Comparison of ENCODE assay signal across 7 mouse cellular contexts in the genomic region with DNA sequence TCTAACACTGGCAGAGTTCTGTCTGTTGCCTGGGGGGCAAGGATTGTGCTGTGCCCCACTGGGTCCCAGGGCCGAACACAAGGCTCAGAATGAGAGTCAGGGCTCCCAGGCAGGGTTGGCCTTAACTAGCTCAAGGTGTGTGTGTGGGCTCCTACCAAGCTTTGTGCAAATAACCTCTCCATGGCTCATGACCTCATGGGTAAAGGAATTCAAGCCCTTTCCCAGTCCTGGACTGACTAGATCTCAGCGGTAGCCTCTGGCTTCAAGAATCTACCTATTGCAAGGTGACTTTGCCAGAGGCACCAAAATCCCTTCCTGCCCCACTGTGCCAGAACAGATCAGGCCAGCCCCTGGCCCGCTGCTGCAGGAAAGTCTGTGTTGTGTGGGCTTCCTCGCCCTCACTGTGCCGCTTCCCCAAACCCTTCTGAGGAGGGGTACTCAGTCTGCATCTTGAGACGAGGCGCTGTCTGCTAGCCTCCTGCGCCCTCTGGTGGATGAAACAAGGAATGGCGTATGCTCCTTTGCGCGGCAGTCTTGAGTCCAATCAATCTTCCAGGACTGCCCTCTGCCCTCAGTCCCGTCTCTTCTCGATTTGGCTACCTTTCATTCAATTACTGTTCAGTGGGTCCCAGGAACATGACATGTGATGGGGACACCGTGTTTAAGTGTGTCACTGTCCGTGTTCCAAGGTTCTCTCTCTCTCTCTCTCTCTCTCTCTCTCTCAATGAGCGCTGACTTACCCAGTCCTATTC. TPM values are rescaled to one million over a fixed set of nuclear protein-coding genes. Genes with fewer than 3 reads are reported as not detected.
DNase-seq lines count a peak whose midpoint lies in the region; ATAC-seq lines count a peak whose summit lies in the region.

No protein-coding gene starts in this region.

- H3K36me3 ChIP-seq in forebrain, embryonic 14.5 days (ENCODE audit: control insufficient read depth, insufficient read depth, low read length): no peaks in the 10 kb centered on the region
- no peaks in the 10 kb centered on the region for H3K36me3 ChIP-seq in hindbrain, embryonic 15.5 days

- 14% methylated on average over 16 of the region's 16 CpGs for WGBS in forebrain, embryonic 14.5 days
- 15% methylated on average over 16 of the region's 16 CpGs for WGBS in hindbrain, embryonic 15.5 days

- H3K27me3 ChIP-seq in forebrain, embryonic 14.5 days (replicated peaks; ENCODE audit: control insufficient read depth, insufficient read depth, low read length): no peaks in the 10 kb centered on the region
- H3K27me3 ChIP-seq in hindbrain, embryonic 15.5 days: no peaks in the 10 kb centered on the region

- DNase-seq in NIH3T3 (ENCODE audit: low read depth): peak; percentile 85
- DNase-seq in cerebellum, adult 11 months: peak; percentile 27
- peak; percentile 87 for DNase-seq in forebrain, embryonic 14.5 days (ENCODE audit: low spot score)
- DNase-seq in layer of hippocampus, postnatal 36 days: peak; percentile 40 to 59
- peak; percentile 89 for DNase-seq in mesoderm, embryonic 11.5 days (ENCODE audit: low read depth, low spot score)
- DNase-seq in skeletal muscle tissue, adult 2 months (ENCODE audit: low read depth, low spot score): peak; percentile 33

- no peak overlapping the region for H3K4me3 ChIP-seq in forebrain, embryonic 14.5 days (ENCODE audit: low read depth, low read length)
- H3K4me3 ChIP-seq in hindbrain, embryonic 15.5 days: no peak overlapping the region

- no peak overlapping the region for H3K9ac ChIP-seq in forebrain, embryonic 14.5 days (ENCODE audit: low read length)
- no peak overlapping the region for H3K9ac ChIP-seq in hindbrain, embryonic 15.5 days

- no peaks in the 10 kb centered on the region; the same call in 1 of the 2 replicates for H3K4me1 ChIP-seq in forebrain, embryonic 14.5 days (ENCODE audit: control insufficient read depth, insufficient read depth, low read length)
- H3K4me1 ChIP-seq in hindbrain, embryonic 15.5 days (replicated peaks): peaks cover 11% of the 10 kb centered on the region; the same call in 1 of the 2 replicates

- peak; percentile 72; the same call in 1 of the 2 replicates for ATAC-seq in forebrain, embryonic 14.5 days
- peak; percentile 57; the same call in 1 of the 2 replicates for ATAC-seq in hindbrain, embryonic 15.5 days (ENCODE audit: low FRiP score, low read depth)

- no peak overlapping the region for H3K4me2 ChIP-seq in forebrain, embryonic 14.5 days (ENCODE audit: low read length)
- peak overlapping the region; percentile 39 for H3K4me2 ChIP-seq in hindbrain, embryonic 15.5 days

- no peaks in the 10 kb centered on the region for H3K9me3 ChIP-seq in forebrain, embryonic 14.5 days (replicated peaks; ENCODE audit: control insufficient read depth, low read length)
- H3K9me3 ChIP-seq in hindbrain, embryonic 15.5 days: no peaks in the 10 kb centered on the region

- H3K27ac ChIP-seq in forebrain, embryonic 14.5 days (ENCODE audit: low read depth, low read length): no peak overlapping the region
- no peak overlapping the region for H3K27ac ChIP-seq in hindbrain, embryonic 15.5 days (replicated peaks)

RNA-seq across cellular contexts. Expression of a gene that starts 11.7 kb away (rescaled TPM):
- polyA plus RNA-seq in forebrain, embryonic 14.5 days (2014; fragmentation: Nextera tagmentation; extraction: Ambion mirVana): 71.7 and 75.2 TPM in 2 replicates
- 58.3 and 60.5 TPM in 2 replicates for polyA plus RNA-seq in hindbrain, embryonic 15.5 days (2015; fragmentation: Nextera tagmentation; extraction: Ambion mirVana)
- total RNA-seq in layer of hippocampus, postnatal 36 days (2021): 10 to 100 TPM; 29.1 to 30.4 TPM

RNA-seq across cellular contexts. Expression of a gene that starts 41.9 kb away (rescaled TPM):
- polyA plus RNA-seq in forebrain, embryonic 14.5 days (2014; fragmentation: Nextera tagmentation; extraction: Ambion mirVana): 0.20 TPM in 1 of 2 replicates, not detected in the other
- 0.09 and 0.32 TPM in 2 replicates for polyA plus RNA-seq in hindbrain, embryonic 15.5 days (2015; fragmentation: Nextera tagmentation; extraction: Ambion mirVana)
- total RNA-seq in layer of hippocampus, postnatal 36 days (2021): under 1 TPM; 0.30 to 0.37 TPM

RNA-seq across cellular contexts. Expression of a gene that starts 52.2 kb away (rescaled TPM):
- polyA plus RNA-seq in forebrain, embryonic 14.5 days (2014; fragmentation: Nextera tagmentation; extraction: Ambion mirVana): 19.4 and 23.9 TPM in 2 replicates
- polyA plus RNA-seq in hindbrain, embryonic 15.5 days (2015; fragmentation: Nextera tagmentation; extraction: Ambion mirVana): 26.1 and 33.9 TPM in 2 replicates
- total RNA-seq in layer of hippocampus, postnatal 36 days (2021): under 1 TPM; 0.47 to 0.48 TPM

Comparison
In these comparisons a context has a peak if more than half of its experiments do, and no peak if none do; other contexts are left out.
1. DNase-seq: peak in every context shown above with its lines; median percentile 89 in mesoderm, embryonic 11.5 days; 87 in forebrain, embryonic 14.5 days; 85 in NIH3T3; 50 in layer of hippocampus, postnatal 36 days; 33 in skeletal muscle tissue, adult 2 months; 27 in cerebellum, adult 11 months.